Mouse (Mus musculus): ENCODE measurements around the gene Arhgef19.

GRCm38 (mm10) chr4:141248614-141248978 lies 9.3 kb downstream of the Arhgef19 start:
- TF ChIP-seq EP300 (optimal IDR thresholded peaks at IDR 0.05) (no peak), CTCF (IDR thresholded peaks at IDR 0.05; ENCODE audit: low read depth) (peak; percentile 52)
